Mouse (Mus musculus) urinary bladder, adult 18-20 months (tissue): ENCODE results near the gene Kif6.

Experiments
- DNase-seq, 2 experiments: peaks; one replicate each; pipeline ENCODE4 v3.0.0; 2022; ENCODE audit warnings: low spot score in 2 of 2, mixed read lengths in 2 of 2

Kif6 gene

DNA sequence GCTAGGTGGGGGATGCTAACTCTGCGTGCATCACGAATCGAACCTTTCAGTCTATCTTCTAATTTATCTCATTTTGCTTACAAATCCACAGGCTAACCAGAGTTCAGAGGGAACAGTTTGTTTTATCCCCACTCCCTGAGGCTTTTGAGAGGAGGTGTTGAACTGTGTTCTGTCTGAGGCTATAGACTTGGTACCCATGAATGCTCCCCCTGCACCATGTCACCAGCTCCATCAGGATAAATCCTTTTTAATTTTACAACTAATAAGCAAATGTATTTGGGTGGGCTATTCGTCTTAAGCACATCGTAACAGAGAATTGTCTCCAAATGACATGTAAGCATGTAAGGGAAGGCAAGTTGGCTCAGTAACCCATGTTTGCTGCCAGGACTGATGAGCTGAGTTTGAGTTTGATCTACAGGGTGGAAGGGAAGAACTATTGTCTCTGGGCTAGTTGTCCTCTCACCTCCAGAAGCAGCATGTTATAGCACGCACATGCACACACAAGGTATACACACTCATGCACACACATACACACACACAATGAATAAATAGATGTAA lies 122.4 kb downstream of the Kif6 start:
- no peak for DNase-seq

DNA sequence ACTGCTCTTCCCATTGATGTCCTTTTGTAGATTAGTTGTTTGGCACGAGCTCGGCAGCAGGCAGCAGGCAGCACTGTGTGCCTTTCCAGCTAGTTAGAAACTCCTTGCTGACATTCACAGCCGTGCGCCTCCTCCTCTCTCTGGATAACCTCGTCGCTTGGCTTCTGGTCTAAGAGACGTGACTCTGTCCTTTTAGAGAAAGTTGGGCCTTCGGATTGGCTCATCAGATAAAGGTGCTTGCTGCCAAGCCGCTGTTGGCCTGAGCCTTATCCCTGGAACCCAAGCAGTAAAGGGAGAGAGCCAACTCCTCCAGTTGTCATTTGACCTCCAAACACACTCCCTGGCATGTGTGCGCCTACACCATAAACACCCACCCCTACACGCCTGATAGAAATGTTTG lies 123.4 kb downstream of the Kif6 start:
- DNase-seq = no peak

DNA sequence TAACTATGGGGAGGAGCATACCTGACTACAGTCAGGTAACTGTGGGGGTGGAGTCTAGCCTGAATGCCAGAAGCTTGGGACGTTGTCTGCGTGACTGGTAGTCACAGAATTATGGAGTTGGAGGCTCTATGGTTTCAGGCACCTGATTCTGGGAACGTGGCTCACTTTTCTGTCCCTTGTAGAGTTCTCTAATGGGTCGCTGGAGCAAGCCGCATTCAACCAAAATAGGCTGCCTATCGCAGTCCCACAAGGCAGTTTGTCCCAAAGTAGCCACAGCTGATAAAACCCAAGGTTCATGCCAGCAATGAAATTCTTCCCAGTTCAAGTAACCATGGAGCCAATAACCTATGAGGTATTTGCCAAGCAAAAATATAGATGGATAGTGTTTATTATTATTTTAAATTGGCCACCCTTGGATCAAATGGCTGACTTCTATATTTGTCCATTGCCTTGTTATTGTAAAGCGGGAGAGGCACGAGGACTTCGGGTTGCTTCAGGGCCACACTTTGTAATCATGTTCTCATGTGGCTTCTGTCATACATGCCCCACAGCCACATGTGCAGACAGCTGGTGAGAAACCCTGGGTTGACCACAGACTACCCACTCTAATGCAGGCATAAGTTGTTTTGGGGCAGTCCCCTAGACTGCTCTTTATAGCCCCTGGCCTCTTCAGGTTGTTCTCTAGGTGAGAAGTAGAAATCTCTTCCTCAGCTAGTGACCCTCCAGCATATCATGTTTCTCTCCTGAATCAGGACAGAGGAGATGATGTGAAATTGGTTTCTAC lies 125.2 kb downstream of the Kif6 start:
- DNase-seq = no peak

DNA sequence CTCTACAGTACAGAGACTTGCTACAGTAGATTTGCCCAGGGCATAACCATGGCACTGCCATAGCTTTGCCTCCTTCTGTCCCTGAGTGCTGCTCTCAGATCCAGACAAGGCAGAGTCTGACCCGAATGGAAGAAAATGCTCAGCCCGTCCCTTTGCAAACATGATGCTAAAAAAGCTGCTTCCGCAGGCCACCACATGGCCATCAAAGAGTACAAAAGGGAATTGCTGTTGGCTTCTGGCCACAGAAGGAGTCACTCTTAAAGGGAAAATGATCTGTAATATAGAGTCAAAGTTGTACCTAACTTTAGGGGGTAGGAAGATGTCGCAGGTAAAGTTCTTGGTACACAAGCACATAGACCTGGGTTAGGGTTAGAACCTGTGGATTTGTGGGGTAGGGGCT lies 126.2 kb downstream of the Kif6 start:
- DNase-seq = no peak

DNA sequence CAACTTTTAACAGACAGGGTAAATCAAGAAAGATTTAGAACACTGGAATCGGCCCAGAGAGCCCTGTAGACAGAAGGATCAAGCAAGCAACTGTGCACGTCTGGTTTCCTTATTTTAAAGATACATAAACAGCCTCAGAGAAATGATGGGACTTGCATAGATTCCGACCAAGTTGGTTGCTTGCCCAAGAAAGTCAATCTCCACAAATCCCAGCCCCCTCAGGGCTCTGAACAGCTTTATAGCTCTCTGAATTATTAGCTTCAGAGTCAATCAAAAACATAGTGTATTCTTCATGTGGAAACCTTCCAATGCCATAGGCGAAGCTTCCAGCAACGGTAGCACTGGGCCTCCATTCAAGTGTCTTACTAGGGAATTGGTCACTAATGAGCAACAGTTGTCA lies 127.0 kb downstream of the Kif6 start:
- DNase-seq = no peak

DNA sequence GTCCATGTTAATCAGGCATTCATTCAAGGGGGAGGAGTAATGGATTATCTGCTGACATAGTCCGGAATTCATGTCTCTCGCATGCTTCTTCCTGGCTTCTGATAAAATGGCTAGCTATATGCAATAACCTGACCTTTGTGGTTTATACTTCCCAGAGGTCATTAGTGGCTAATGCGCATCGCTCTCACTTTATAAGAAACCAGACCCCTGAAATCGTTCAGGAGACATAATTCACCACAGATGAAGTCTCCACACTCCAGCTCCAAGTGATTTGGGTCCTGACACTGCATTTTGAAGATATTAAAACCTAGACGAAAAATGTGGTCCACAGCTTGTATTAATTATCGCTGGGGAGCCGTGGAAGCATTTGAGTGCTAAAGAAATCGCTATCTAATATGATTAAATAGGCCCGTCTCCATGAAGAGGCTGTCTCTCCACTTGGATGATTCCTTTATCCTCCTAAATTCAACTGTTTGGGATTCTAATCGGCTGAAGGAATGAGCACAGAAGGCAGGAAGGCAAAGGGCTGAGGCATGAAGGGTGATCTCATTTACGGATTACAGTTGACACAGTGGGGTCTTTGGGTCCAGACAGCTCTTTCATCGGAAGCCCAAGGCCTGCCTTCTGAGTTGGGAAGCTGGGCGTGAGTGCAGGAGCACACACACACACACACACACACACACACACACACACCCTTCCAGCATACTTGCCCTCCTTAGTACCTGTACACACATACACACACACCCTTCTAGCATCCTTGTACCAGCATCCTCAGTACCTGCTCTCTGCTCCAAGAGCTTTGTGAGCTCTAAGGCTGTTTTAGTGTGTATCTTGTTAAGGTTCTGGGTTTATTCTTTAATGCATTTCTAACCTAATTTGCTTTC lies 128.9 kb downstream of the Kif6 start:
- no peak for DNase-seq

DNA sequence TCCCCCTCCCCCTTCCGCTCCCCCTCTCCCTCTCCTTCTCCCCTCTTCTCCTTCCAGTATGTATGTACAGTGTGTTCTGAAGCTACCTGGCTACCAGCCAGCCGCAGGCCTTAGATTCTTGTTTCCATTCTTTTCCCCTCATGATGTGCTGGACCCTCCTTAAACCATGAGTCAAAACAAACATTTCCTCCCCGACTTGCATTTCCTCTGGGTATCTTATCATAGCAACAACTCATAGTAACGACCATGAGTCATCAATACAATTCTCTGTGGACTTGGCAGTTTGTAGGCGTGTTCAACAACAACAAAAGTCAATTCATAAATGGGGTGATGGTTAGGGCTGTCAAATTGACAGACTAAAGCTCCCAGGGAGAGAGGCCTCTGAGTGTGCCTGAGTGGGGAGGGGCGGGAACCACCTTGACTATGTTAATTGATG lies 136.0 kb downstream of the Kif6 start:
- DNase-seq = no peak

DNA sequence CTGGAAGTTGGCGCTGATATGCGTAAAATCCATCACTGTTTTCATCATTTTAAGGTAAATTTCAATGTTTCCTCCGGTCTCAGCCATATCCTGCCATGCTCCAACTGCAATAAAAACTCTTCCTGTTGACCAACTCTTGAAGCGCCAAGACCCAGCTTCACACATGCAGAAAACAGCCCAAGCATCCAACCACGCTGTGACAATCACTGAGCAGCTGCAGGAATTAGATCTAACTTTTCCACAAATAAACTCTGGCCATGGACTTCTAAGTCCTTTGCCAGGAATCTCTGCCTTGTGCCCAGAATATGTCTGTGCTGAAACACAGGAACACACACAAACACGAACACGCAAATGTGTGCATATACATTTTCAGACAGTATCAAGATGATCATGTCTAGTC lies 138.9 kb downstream of the Kif6 start:
- DNase-seq = no peak

DNA sequence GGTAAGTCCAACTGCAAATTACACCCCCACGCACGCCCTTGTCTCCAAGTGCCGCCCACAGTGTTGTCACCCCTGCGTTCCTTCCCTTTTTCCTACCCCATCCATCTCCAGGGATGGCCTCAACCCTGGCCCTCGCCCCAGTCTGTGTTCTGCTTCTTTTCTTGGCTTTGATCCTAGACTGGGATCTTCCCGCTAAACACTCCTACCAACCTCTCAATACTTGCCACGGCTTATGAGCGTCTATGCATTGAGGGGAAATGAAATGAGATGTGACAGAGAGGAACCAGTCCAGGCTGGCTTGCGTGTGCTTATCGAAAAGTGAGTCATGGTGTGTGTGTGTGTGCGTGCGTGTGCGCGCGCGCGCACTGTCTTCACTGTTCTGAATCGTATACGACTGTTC lies 141.9 kb downstream of the Kif6 start:
- DNase-seq = no peak

DNA sequence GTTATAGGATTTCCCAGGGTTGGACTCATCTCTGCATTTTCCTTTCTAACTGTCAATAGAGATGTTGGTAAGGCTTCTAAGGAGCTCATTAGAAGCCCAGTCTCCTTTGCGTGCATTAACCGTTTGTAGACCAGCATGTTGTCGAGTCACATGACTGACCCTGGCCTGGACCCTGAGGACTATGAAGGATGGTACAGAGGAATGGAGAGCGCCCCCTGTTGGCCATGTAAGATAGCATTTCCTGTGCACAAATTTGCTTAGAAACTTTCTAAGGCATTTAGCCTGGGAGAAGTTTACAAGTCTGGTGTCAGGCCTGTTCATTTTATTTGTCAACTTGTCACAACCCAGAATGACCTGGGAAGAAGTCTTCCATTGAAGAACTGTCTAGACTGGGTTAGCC lies 144.1 kb downstream of the Kif6 start:
- no peak for DNase-seq

DNA sequence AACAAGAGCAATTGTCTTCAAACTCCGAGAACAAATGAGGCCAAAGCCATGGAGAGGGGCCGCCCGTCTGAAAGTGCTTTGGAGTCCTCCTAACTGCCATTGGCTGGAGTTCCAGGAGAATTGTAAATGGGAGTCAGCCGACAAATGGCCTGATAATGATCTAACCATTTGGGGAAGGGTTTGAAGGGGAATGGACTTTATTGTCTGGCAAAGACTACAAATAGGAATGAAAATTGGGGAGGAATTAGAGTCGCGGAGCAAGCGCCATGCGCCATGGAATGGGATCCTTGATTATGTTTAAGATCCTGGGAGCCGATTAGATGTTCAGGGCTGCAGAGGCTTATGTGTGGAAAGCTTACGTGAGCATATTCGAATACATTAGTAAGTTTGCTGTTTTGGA lies 146.3 kb downstream of the Kif6 start:
- DNase-seq = no peak

DNA sequence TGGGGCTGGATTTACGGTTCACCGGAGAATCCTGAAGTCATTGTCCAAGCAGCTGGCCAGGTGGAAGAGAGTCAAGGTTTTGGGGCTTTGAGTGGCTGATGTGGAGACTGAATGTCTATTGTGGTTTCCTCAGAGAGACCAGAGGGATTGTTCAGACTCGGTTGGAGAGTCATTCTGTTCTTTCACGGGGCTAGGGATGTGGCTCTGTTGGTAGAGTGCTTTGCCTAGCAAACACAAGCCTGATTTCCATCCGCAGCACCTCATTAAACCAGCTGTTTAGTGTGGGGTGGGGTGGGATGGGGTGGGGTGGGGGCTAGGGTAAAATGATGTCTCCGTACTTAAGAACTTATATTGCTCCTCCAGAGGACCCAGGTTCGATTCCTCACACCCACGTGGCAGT lies 146.9 kb downstream of the Kif6 start:
- DNase-seq = no peak

DNA sequence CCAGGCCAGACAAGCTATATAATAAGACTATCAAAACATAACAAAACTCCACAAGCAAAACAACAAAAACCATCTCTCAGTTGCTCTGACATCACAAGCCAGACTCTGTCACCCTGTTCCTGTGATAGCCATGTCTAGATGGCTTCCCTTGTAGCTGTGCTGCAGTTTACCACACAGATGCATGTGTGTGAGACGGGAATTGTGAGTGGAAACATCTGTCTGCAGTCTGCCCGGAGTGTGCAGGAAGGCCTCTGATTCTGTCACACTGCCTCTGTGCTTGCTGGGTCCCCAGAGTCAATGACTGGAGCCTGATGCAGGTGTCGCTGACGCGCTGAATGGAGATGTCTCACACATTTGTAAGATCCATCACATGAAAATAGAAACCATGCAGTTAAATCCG lies 150.0 kb downstream of the Kif6 start:
- DNase-seq = no peak

DNA sequence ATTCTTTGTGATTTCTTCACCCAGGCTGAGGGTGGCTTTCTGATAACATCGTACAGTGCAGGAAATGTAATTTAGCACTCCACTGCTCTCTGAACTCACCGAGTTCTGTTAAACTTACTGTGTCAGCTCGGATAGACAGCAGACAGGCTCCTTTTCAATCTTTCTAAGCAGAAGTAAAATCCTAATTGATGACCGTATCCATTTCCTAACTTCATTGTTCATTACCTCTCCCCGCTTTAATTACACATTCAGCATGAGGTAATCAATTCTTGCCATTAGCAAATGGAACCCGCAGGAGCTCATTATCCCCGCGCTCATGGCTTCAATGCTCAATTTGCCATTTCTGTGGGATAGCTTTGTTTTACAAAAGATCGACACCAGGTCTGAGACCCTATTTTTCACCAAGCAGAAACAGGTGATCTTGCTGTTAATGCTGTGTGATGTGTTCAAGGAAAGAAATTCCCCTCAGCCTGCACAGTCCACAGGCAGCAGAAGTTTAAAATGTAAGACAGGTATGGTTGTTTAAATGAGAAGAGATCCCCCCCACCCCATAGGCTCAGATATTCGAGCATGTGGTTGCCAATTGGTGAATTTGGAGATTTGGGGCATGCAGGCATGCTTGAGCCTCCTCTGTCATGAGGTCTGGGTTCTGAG lies 152.9 kb downstream of the Kif6 start:
- DNase-seq = no peak

DNA sequence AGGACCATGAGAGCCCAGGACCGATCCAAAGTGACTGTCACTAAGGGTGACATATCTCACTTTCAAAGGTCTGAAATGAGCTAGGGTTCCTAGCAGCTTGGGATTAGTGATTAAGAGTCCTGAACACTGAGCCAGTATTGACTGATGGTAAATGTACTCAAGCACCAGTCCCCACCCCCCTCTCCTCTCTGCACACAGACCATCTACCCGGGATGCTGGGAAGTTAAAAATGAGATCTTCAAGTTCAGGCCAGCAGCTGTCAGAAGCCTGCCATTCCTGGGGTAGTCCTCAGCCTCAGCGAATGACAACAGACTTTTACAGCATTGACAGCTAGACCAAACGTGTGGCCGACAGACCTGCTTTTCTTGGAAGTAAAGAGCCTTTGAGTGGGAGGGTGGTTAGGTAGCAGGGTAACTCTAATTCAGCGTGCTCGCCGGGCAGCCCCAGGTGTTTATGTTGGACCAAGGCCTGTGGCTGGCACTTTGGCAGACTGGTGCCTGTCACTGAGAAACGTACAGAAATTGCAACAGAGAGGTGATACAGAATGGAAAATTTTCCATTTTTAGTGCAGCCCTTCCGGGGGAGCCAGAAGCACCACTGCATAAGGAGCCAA lies 156.9 kb downstream of the Kif6 start:
- no peak for DNase-seq

DNA sequence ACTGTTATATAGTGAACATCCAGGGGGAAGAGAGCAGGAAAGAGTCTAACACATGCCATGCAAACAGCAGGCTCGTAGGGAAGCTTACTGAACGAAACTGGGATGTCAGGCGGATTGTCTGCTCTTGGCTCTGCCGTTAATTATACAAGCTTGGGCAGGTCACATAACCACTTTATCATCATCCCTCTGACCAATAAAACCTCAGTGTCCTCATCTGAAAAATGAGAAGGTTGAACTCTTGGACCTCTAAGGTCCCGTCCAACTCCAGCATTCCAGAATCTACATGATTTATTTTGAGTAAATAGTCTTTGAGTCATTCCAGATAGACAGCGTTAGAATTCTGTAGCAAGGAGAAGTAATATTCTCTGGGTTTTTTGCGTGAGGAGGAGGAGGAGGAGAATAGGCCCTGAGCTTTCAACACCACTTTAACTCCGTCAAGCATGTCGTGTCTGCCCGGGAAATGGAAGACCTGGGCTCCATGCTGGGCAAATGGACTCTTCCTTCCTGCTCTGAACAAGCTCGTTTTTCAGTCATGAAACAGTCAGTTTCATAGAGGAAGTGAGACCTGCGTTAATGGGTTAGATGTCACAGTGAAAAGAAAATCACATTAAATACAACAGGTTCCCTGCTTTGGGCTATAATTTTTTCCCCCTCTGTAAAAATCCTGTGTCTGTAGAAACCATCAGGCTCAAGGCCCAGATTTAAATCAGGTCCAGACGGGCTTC lies 162.3 kb downstream of the Kif6 start:
- DNase-seq = no peak

DNA sequence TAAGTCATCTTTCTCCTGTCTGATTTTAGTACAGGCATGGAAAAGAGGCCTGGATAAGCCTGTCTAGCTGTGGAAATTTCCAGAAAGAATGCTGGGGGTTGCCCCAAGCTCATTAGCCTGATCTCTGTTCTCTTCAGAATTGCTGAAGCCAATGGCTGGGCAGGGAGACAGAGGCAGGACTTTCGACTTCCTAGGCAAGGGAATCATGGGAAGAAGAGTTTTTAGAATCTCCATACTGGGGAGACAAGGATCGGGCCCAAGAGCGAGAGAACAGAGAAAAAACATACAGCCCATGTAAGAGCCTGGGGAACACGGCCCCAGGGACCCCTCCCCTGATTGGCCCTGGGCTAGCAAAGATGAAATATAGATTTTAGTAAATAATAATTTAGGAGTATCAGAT lies 164.1 kb downstream of the Kif6 start:
- DNase-seq = no peak

DNA sequence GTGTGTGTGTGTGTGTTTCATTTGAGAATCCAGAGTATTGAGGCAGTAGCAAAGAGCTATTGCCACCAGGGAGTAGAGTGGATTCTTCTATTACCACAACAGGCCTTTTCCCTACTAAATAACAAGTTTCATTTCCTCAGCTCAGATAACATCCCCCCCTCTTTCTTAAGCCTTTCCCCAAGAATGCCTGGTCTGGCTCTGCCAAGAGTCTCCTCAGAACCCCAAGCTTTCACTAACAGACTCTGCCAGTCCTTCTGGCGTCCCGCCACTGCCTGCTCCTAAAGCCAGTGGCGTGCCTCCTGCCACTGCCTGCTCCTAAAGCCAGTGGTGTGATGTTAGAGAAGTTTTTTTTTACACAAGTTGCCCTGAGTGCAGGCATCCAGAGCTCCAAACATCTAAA lies 164.6 kb downstream of the Kif6 start:
- DNase-seq = no peak

DNA sequence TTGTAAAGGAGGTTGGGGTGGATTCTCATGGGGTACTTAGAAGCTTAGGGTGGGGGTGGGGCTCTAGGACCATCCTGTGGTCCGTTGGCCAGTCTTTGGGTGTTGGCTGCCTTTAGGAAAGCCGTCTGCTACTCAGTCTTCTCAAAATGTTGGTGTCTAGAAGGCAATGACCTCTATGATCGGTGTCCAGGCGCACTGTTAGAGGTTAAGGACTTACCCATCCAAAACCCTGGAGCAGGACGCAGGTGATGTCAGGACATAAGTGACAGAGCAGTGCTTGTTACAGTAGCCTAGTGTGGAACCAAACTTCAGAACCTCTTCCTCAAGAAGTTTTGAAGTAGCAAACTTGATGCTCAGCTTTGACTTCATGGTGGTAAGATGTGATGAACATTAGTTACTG lies 170.9 kb downstream of the Kif6 start:
- DNase-seq = no peak

DNA sequence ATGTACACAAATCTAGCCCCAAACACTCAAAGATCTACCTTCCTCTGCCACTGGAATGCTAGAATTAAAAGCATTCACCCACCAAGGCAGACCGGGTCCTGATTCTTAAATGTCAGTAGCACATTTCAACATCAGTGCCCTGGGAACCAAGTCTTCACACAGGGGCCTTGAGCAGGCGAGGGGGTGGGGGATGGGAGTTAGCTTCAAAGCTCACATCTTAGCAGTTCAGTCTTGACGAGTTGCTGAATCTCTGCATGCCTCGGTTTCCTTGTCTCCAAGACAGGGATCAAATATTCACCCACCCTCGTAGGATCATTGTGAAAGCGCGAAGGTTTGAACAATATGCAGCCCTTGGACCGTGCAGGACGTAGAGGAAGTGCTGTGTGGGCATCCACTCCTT lies 172.4 kb downstream of the Kif6 start:
- DNase-seq = no peak
